Mouse (Mus musculus): ENCODE measurements around the gene Vmn1r79. TPM values are rescaled to one million over a fixed set of nuclear protein-coding genes. Genes with fewer than 3 reads are reported as not detected.
"Not testable (repeated sequence)": the region's sequence is repeated elsewhere in the genome, so short reads cannot be mapped to it uniquely, and the experiment has no call there.

Gene Vmn1r79
- total RNA-seq (2014; fragmentation: Nextera tagmentation) (not detected in 2 replicates), total RNA-seq (2017) (not detected in 2 replicates)

DNA sequence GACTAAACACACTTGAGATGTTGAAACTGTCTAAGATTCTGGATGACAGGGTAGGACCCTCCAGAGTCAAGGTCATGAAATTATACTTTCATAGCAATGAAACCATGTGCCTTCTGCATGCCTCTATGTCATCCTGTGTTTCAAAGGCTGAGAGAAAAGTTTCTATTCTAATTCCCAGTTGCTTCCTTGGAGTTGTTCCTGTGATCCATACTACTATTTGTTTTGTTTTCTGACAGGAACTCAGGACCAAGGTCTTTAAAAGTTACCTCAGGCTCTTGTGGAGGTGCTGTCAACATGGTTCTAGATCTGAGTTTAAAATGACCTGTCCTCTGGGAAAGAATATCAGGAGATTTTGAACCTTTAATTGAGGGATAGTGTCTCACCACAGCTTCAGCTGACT, at the start of gene Vmn1r79:
Gene Vmn1r79 (plus strand): TSS at position 301 of the 400 bp plus-strand sequence.
- ATAC-seq (replicated peaks; ENCODE audit: poor library complexity, severe bottlenecking): not testable (repeated sequence)

DNA sequence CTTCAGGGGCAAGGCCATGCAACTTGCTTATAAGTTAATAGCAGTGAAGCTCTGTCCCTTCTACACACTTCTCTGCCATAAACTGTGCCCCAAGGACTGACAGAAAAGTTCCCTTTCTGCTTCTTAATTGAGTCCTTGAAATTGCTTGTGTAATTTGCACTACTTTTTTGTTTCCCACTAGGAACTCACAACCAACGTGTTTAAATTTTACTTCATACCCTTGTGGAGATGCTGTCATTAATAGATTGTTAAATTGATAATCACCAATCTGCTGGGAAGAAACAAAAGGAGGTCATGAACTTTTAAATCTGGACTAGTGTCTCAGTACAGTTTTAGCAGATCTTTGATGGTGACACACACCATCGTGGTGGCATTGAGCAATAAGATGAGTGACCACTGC, 21.1 kb upstream of the Vmn1r79 start, which contains the start of gene Vmn1r78:
Gene Vmn1r78 (plus strand): TSS at position 301 of the 400 bp plus-strand sequence.
- ATAC-seq (replicated peaks; ENCODE audit: poor library complexity, severe bottlenecking): no peak

GRCm38 (mm10) chr7:12156463-12156862, 14.6 kb upstream of the Vmn1r79 start:
- not testable (repeated sequence) for ATAC-seq (replicated peaks; ENCODE audit: poor library complexity, severe bottlenecking)

GRCm38 (mm10) chr7:12172926-12173325, 1.8 kb downstream of the Vmn1r79 start:
- ATAC-seq (replicated peaks; ENCODE audit: poor library complexity, severe bottlenecking): not testable (repeated sequence)

DNA sequence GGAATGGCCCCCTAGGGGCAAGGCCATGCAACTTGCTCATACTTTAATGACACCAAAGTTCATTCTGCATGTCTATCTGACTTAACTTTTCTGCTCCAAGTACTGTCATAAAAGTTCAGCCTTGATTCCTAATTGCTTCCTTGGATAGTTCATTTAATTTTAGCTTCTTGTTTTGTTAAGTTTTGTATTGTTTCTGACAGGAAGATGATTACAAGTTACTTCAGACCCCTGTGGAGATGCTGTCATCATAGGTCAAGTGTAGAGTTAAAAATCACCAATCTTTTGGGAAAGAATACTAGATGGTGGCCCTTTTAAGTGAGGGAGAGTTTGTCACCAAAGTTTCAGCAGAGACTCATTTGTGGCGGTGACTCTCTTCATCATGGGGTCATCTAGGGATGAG, 17.9 kb downstream of the Vmn1r79 start, which contains the start of gene Vmn1r80:
Gene Vmn1r80 (plus strand): TSS at position 301 of the 400 bp plus-strand sequence.
- ATAC-seq (replicated peaks; ENCODE audit: poor library complexity, severe bottlenecking): no peak

DNA sequence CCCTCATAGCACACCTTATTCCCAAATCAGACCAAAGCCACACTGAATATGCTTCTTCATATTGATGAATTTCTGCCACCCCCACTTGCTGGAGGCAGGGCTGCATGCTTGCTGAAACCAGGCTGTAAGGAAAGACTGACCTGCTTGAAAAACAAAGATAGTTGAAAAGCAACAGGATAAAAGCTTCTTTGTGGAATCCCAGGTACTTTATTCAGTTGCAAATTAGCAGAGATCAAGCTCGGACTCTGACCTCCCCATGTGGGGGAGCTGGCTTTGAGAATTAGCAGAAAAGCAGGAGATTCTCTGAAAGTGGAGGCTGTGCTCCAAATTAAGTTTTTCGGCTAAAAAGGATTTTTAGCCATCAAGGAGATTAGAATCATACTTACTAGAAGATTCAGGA, 33.1 kb downstream of the Vmn1r79 start:
- no peak for ATAC-seq (replicated peaks; ENCODE audit: poor library complexity, severe bottlenecking)

Other genes with a start within 250 kb of the Vmn1r79 start
- gene Vmn1r76, start 233.1 kb upstream of the Vmn1r79 start, total RNA-seq (2014; fragmentation: Nextera tagmentation): not detected in 2 replicates
- gene Vmn1r76, start 233.1 kb upstream of the Vmn1r79 start, total RNA-seq (2017): not detected in 2 replicates
- gene Vmn1r77, start 134.5 kb upstream of the Vmn1r79 start, total RNA-seq (2014; fragmentation: Nextera tagmentation): not detected in 2 replicates
- gene Vmn1r77, start 134.5 kb upstream of the Vmn1r79 start, total RNA-seq (2017): not detected in 2 replicates
- not detected in 2 replicates for gene Vmn1r78, start 21.0 kb upstream of the Vmn1r79 start, total RNA-seq (2014; fragmentation: Nextera tagmentation)
- not detected in 2 replicates for gene Vmn1r78, start 21.0 kb upstream of the Vmn1r79 start, total RNA-seq (2017)
- not detected in 2 replicates for gene Vmn1r80, start 18.0 kb downstream of the Vmn1r79 start, total RNA-seq (2014; fragmentation: Nextera tagmentation)
- not detected in 2 replicates for gene Vmn1r80, start 18.0 kb downstream of the Vmn1r79 start, total RNA-seq (2017)
- gene Vmn1r81, start 97.0 kb downstream of the Vmn1r79 start, total RNA-seq (2014; fragmentation: Nextera tagmentation): 0.02 TPM in 1 of 2 replicates, not detected in the other
- not detected in 2 replicates for gene Vmn1r81, start 97.0 kb downstream of the Vmn1r79 start, total RNA-seq (2017)
- not detected in 2 replicates for gene Vmn1r82, start 129.2 kb downstream of the Vmn1r79 start, total RNA-seq (2014; fragmentation: Nextera tagmentation)
- gene Vmn1r82, start 129.2 kb downstream of the Vmn1r79 start, total RNA-seq (2017): not detected in 2 replicates
- gene Vmn1r83, start 158.2 kb downstream of the Vmn1r79 start, total RNA-seq (2014; fragmentation: Nextera tagmentation): not detected in 2 replicates
- gene Vmn1r83, start 158.2 kb downstream of the Vmn1r79 start, total RNA-seq (2017): not detected in 2 replicates
- gene Vmn1r84, start 198.0 kb downstream of the Vmn1r79 start, total RNA-seq (2014; fragmentation: Nextera tagmentation): not detected in 2 replicates
- not detected in 2 replicates for gene Vmn1r84, start 198.0 kb downstream of the Vmn1r79 start, total RNA-seq (2017)